In genomic region chr16:90517041-90517440, GRCm38 (mm10) we compare ENCODE assay signal across 24 mouse cellular contexts.
DNase-seq lines count a peak whose midpoint lies in the region; ATAC-seq and TF ChIP-seq lines count a peak whose summit lies in the region.
"Had no signal": no experiment of that assay in that cellular context is flagged by ENCODE, and none has a peak within 500 bp of the region (broad histone marks: within the 10 kb centered on the region; RNA-seq: fewer than 3 reads in every experiment).

No protein-coding gene starts in this region.

- TF ChIP-seq POLR2A in lung, adult 2 months (IDR thresholded peaks at IDR 0.05; ENCODE audit: borderline replicate concordance, extremely low read depth, low read depth, low read length): no peak

- H3K4me1 ChIP-seq in lung, embryonic 14.5 days (ENCODE audit: insufficient read depth): peaks cover 22% of the 10 kb centered on the region; the same call in 1 of the 2 replicates
- H3K4me1 ChIP-seq in lung, adult 2 months (ENCODE audit: control insufficient read depth, insufficient read depth, low read length): no peaks in the 10 kb centered on the region
- H3K4me1 ChIP-seq in lung, postnatal 0 days (ENCODE audit: insufficient read depth, low read depth, low read length): no peaks in the 10 kb centered on the region
- H3K4me1 ChIP-seq in limb, embryonic 10.5 days: peaks cover 50% of the 10 kb centered on the region

- no peak for TF ChIP-seq CTCF in lung, embryonic 14.5 days (IDR thresholded peaks at IDR 0.05; ENCODE audit: low read depth)
- TF ChIP-seq CTCF in lung, adult 2 months (IDR thresholded peaks at IDR 0.05; ENCODE audit: insufficient read depth, low read length): no peak
- TF ChIP-seq CTCF in lung, postnatal 0 days (IDR thresholded peaks at IDR 0.05): no peak

- peak overlapping the region; percentile 10; the same call in 1 of the 2 replicates for H3K27ac ChIP-seq in lung, embryonic 14.5 days (ENCODE audit: low read depth)
- H3K27ac ChIP-seq in lung, postnatal 0 days (ENCODE audit: low read length): no peak overlapping the region; the same call in 1 of the 2 replicates
- H3K27ac ChIP-seq in limb, embryonic 10.5 days: 0 out of 2 replicates have a peak overlapping the region, but pooled peaks have one; percentile 73
- H3K27ac ChIP-seq: embryonic facial prominence, embryonic 12.5 days; forebrain, embryonic 10.5 days; forebrain, embryonic 13.5 days; heart, adult 2 months; hindbrain, embryonic 12.5 days; hindbrain, embryonic 15.5 days had no signal

- H3K36me3 ChIP-seq in lung, embryonic 14.5 days (ENCODE audit: insufficient read depth): no peaks in the 10 kb centered on the region
- no peaks in the 10 kb centered on the region for H3K36me3 ChIP-seq in lung, postnatal 0 days (ENCODE audit: insufficient read depth, low read length)
- H3K36me3 ChIP-seq in limb, embryonic 10.5 days: no peaks in the 10 kb centered on the region
- H3K36me3 ChIP-seq: embryonic facial prominence, embryonic 12.5 days; forebrain, embryonic 10.5 days; G1E; hindbrain, embryonic 12.5 days; hindbrain, embryonic 15.5 days had no signal

- H3K9ac ChIP-seq in lung, embryonic 14.5 days: no peak overlapping the region
- no peak overlapping the region for H3K9ac ChIP-seq in lung, postnatal 0 days (replicated peaks; ENCODE audit: low read depth)
- H3K9ac ChIP-seq: embryonic facial prominence, embryonic 12.5 days; forebrain, embryonic 13.5 days; hindbrain, embryonic 12.5 days; hindbrain, embryonic 15.5 days had no signal

- 29% methylated on average over 9 of the region's 9 CpGs for WGBS in lung, embryonic 14.5 days
- WGBS in lung, adult 2 months: 24% methylated on average over 9 of the region's 9 CpGs
- WGBS in lung, postnatal 0 days: 25% methylated on average over 9 of the region's 9 CpGs
- WGBS in limb, embryonic 10.5 days: 56% methylated on average over 9 of the region's 9 CpGs

- no peak overlapping the region for H3K4me3 ChIP-seq in lung, embryonic 14.5 days (ENCODE audit: low read depth, low read length)
- H3K4me3 ChIP-seq in lung, adult 2 months (replicated peaks; ENCODE audit: extremely low read depth, low read depth, low read length): no peak overlapping the region
- no peak overlapping the region for H3K4me3 ChIP-seq in lung, postnatal 0 days (ENCODE audit: low read depth, low read length)
- H3K4me3 ChIP-seq in limb, embryonic 10.5 days: no peak overlapping the region
- H3K4me3 ChIP-seq: embryonic facial prominence, embryonic 12.5 days; forebrain, embryonic 10.5 days; forebrain, embryonic 13.5 days; heart, adult 2 months; hindbrain, embryonic 12.5 days; hindbrain, embryonic 15.5 days had no signal

- TF ChIP-seq EP300 in lung, postnatal 0 days (IDR thresholded peaks at IDR 0.05): no peak

- peak; percentile 51 for DNase-seq in lung, embryonic 14.5 days
- no peak for DNase-seq in lung, adult 2 months
- peak; percentile 44 for DNase-seq in lung, postnatal 0 days (ENCODE audit: low spot score)
- no peak for DNase-seq in lung, postnatal 36 days
- DNase-seq in limb, embryonic 10.5 days (ENCODE audit: low spot score): no peak
- DNase-seq in yolk sac, embryonic 10.5 days (ENCODE audit: low spot score): no peak
- DNase-seq: adrenal gland, postnatal 10 days; adrenal gland, postnatal 36 days; B cell, adult 2 months; cerebellum, adult 18-20 months; cerebellum, adult 9-10 months; cerebellum, postnatal 14 days; gastrocnemius, postnatal 10 days; gastrocnemius, postnatal 36 days; heart, adult 2 months had no signal

- no peak for ATAC-seq in lung, embryonic 14.5 days (ENCODE audit: insufficient read depth)
- peak; percentile 32; the same call in 1 of the 2 replicates for ATAC-seq in lung, postnatal 0 days
- ATAC-seq: forebrain, embryonic 13.5 days; forebrain, embryonic 16.5 days; Patski had no signal

- H3K9me3 ChIP-seq in lung, embryonic 14.5 days (ENCODE audit: low read depth, low read length): no peaks in the 10 kb centered on the region
- H3K9me3 ChIP-seq in lung, postnatal 0 days (ENCODE audit: low read length): no peaks in the 10 kb centered on the region
- H3K9me3 ChIP-seq in limb, embryonic 10.5 days (replicated peaks): no peaks in the 10 kb centered on the region
- H3K9me3 ChIP-seq: embryonic facial prominence, embryonic 12.5 days; forebrain, embryonic 10.5 days; forebrain, embryonic 13.5 days; hindbrain, embryonic 12.5 days; hindbrain, embryonic 15.5 days had no signal

- H3K4me2 ChIP-seq in lung, embryonic 14.5 days: no peak overlapping the region
- no peak overlapping the region for H3K4me2 ChIP-seq in lung, postnatal 0 days (replicated peaks; ENCODE audit: low read depth, low read length)
- H3K4me2 ChIP-seq: embryonic facial prominence, embryonic 12.5 days; forebrain, embryonic 13.5 days; heart, embryonic 11.5 days; hindbrain, embryonic 12.5 days; hindbrain, embryonic 15.5 days had no signal

- H3K27me3 ChIP-seq in lung, embryonic 14.5 days (ENCODE audit: insufficient read depth, low read length): no peaks in the 10 kb centered on the region
- no peaks in the 10 kb centered on the region for H3K27me3 ChIP-seq in lung, postnatal 0 days (replicated peaks; ENCODE audit: insufficient read depth, low read length)
- H3K27me3 ChIP-seq in limb, embryonic 10.5 days (ENCODE audit: low read depth, poor library complexity, severe bottlenecking): no peaks in the 10 kb centered on the region
- H3K27me3 ChIP-seq: embryonic facial prominence, embryonic 12.5 days; forebrain, embryonic 13.5 days; hindbrain, embryonic 12.5 days; hindbrain, embryonic 15.5 days; Patski had no signal

Comparison
In these comparisons a context has a peak if more than half of its experiments do, and no peak if none do; other contexts are left out.
1. DNase-seq: peak in lung, embryonic 14.5 days (single experiment) and lung, postnatal 0 days (single experiment); none in lung, adult 2 months (single experiment), lung, postnatal 36 days (single experiment), limb, embryonic 10.5 days (single experiment) and yolk sac, embryonic 10.5 days (single experiment).